Mouse (Mus musculus): ENCODE measurements at regions not wholly inside any gene's neighbourhood (a gene's known extent, or its start where the extent isn't known, plus 50 kb on each side); places are given as distances from the start of the nearest gene placed in this dataset.

GRCm38 (mm10) chr11:35065959-35066414 lies 55.0 kb upstream of the Slit3 start:
- H3K27ac ChIP-seq (replicated peaks), result no peak overlapping the region
- H3K4me3 ChIP-seq, result no peak overlapping the region
- H3K4me1 ChIP-seq, result peaks cover 13% of the 10 kb centered on the region; the same call in 1 of the 2 replicates
- no peaks in the 10 kb centered on the region for H3K36me3 ChIP-seq
- H3K9ac ChIP-seq, result no peak overlapping the region
- H3K4me2 ChIP-seq, result no peak overlapping the region
- H3K27me3 ChIP-seq (replicated peaks), result no peaks in the 10 kb centered on the region
- no peak for ATAC-seq (ENCODE audit: extremely low read depth, insufficient number of reproducible peaks, low FRiP score, low TSS enrichment)
- H3K9me3 ChIP-seq, result no peaks in the 10 kb centered on the region
- 29% methylated on average over 4 of the region's 4 CpGs for WGBS

DNA sequence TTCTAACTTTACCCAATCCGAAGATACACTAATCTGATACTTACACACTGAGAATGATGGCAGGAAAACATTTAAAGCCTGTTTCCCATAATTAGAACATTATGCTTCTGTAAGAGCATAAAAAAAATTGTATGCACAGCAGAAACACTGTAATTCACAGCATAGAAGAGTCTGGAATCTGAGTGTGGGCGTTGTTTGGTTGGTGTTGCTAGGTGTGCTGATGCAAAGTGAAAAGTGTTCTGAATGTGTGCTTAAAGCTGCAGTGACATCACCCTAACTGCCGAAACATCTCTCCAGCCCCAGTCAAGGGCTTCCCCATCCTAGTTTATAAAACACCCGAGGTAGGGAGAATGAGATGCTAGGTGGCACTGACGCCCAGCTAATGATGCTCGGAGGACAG lies 63.2 kb upstream of the Slit3 start:
- WGBS, result 70% methylated on average over 6 of the region's 6 CpGs
- ATAC-seq (ENCODE audit: extremely low read depth, insufficient number of reproducible peaks, low FRiP score, low TSS enrichment), result no peak

DNA sequence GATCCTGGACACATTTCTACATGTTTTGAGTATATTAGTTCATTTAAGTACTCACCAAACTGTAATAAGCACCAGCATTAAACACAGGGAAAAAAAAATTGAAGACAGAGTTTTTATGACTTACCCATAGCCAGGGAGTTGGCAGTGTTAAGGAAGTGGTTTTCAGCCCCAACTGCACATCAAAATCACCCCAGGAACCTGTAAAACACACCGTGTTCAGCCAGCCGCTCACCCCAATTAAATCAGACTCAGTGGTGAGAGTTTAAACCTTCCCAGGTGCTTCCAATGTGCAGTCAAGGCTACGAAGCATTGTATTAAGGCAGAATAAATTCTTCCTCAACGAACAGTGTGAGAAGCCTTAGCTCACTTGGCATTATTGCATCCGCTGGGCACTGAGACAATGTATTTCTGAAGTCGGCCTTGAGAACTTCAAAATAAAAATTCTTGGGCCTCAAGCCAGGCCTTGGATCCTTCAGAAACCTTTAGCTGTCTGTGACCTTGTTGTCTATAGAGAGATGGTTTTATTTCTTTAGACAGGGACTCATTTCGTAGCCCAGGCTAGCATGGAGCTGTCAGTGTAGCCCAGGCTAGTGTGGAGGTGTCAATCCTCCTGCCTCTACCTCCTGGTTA lies 65.4 kb upstream of the Slit3 start:
- no peak for ATAC-seq (ENCODE audit: extremely low read depth, insufficient number of reproducible peaks, low FRiP score, low TSS enrichment)

More for the DNA sequence above, 63.2 kb upstream of the Slit3 start:
- Histone ChIP-seq H3K27ac (replicated peaks) (no peak overlapping the region), H3K4me2 (no peak overlapping the region), H3K36me3 (no peaks in the 10 kb centered on the region), H3K4me1 (peaks cover 12% of the 10 kb centered on the region), H3K27me3 (replicated peaks) (no peaks in the 10 kb centered on the region), H3K9ac (no peak overlapping the region), H3K9me3 (no peaks in the 10 kb centered on the region), H3K4me3 (no peak overlapping the region)

GRCm38 (mm10) chr11:35053613-35053950 lies 67.4 kb upstream of the Slit3 start:
- ATAC-seq (ENCODE audit: extremely low read depth, insufficient number of reproducible peaks, low FRiP score, low TSS enrichment), result no peak

More for the DNA sequence above, 65.4 kb upstream of the Slit3 start:
- H3K36me3 ChIP-seq, result no peaks in the 10 kb centered on the region
- H3K4me3 ChIP-seq, result no peak overlapping the region
- H3K4me1 ChIP-seq, result peaks cover 12% of the 10 kb centered on the region
- H3K27ac ChIP-seq (replicated peaks), result no peak overlapping the region
- 81% methylated on average over 7 of the region's 7 CpGs for WGBS
- H3K27me3 ChIP-seq (replicated peaks), result no peaks in the 10 kb centered on the region
- no peak overlapping the region for H3K9ac ChIP-seq
- H3K9me3 ChIP-seq, result no peaks in the 10 kb centered on the region
- H3K4me2 ChIP-seq, result no peak overlapping the region

GRCm38 (mm10) chr11:35052856-35053612 lies 68.0 kb upstream of the Slit3 start:
- ATAC-seq (ENCODE audit: extremely low read depth, insufficient number of reproducible peaks, low FRiP score, low TSS enrichment), result no peak
- H3K27ac ChIP-seq (replicated peaks), result peak overlapping the region; percentile 55
- no peak overlapping the region for H3K4me2 ChIP-seq
- H3K9me3 ChIP-seq, result no peaks in the 10 kb centered on the region
- H3K36me3 ChIP-seq, result no peaks in the 10 kb centered on the region
- peaks cover 12% of the 10 kb centered on the region for H3K4me1 ChIP-seq
- 61% methylated on average over 4 of the region's 4 CpGs for WGBS
- H3K9ac ChIP-seq, result no peak overlapping the region
- no peak overlapping the region for H3K4me3 ChIP-seq
- H3K27me3 ChIP-seq (replicated peaks), result no peaks in the 10 kb centered on the region

More at GRCm38 (mm10) chr11:35053613-35053950, 67.4 kb upstream of the Slit3 start:
- no peak overlapping the region for H3K4me2 ChIP-seq
- 20% methylated on average over 2 of the region's 2 CpGs for WGBS
- H3K27ac ChIP-seq (replicated peaks), result peak overlapping the region; percentile 55; the same call in 1 of the 2 replicates
- no peak overlapping the region for H3K4me3 ChIP-seq
- H3K27me3 ChIP-seq (replicated peaks), result no peaks in the 10 kb centered on the region
- no peaks in the 10 kb centered on the region for H3K36me3 ChIP-seq
- H3K9me3 ChIP-seq, result no peaks in the 10 kb centered on the region
- no peak overlapping the region for H3K9ac ChIP-seq
- peaks cover 12% of the 10 kb centered on the region for H3K4me1 ChIP-seq

DNA sequence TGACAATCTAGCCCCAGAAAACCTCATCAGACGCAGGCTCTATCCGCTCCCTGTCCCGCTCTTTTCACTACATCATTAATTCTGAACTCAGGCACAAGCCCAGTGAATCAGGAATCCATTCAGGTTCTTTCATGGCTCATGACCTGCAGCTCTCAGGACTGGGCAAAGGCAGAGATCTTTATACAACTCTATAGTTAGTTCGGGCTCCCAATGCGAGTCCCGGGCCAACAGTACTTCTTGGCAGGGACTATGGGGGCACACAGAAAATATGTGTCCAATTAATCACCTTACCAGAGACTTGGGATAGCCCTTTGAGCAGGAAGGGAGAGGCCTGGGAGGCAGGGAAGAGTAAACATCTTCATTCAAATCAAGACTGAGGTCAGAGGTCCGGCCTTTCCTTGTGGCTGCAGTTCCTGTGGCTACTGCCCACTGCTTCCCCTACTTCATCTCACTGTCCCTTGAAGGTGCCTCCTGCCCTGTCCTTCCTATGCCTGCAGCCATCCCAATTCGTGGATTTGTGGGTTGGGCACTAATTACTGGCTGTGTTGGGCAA lies 71.3 kb upstream of the Slit3 start:
- 77% methylated on average over 8 of the region's 8 CpGs for WGBS
- no peaks in the 10 kb centered on the region for H3K36me3 ChIP-seq
- H3K9ac ChIP-seq, result no peak overlapping the region
- H3K27ac ChIP-seq (replicated peaks), result no peak overlapping the region
- no peak overlapping the region for H3K4me3 ChIP-seq
- H3K27me3 ChIP-seq (replicated peaks), result no peaks in the 10 kb centered on the region
- no peak for ATAC-seq (ENCODE audit: extremely low read depth, insufficient number of reproducible peaks, low FRiP score, low TSS enrichment)
- H3K4me1 ChIP-seq, result peaks cover 12% of the 10 kb centered on the region
- H3K9me3 ChIP-seq, result no peaks in the 10 kb centered on the region
- H3K4me2 ChIP-seq, result no peak overlapping the region

DNA sequence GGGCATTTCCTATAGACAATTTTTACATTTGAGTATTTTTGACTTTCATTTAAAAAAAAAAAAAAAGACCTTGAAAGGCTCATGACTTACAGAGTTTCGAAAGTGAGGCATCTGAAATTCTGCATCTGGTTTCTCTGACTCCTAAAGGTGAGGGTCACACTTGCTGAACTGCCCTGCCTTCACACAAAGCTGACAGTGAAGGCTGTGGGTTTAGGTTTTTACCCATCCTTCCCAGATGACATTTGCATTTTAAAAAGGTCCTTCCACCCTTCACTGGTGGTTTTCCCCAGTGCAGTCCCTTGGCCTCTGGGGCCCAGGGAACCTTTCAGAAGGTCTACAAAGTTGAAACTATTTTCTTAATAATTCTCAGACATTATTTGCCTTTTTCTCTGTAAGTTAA lies 76.4 kb upstream of the Slit3 start:
- Histone ChIP-seq H3K36me3 (no peaks in the 10 kb centered on the region), H3K4me1 (no peaks in the 10 kb centered on the region), H3K27ac (replicated peaks) (no peak overlapping the region), H3K4me2 (no peak overlapping the region), H3K9me3 (no peaks in the 10 kb centered on the region), H3K27me3 (replicated peaks) (no peaks in the 10 kb centered on the region), H3K4me3 (no peak overlapping the region), H3K9ac (no peak overlapping the region)
- WGBS, result 84% methylated on average over 1 of the region's 1 CpGs
- no peak for ATAC-seq (ENCODE audit: extremely low read depth, insufficient number of reproducible peaks, low FRiP score, low TSS enrichment)

- Histone ChIP-seq H3K9me3 (0 out of 2 replicates have a peak, but pooled peaks cover 6% of the 10 kb centered on the region), H3K27me3 (replicated peaks) (no peaks in the 10 kb centered on the region), H3K4me3 (peak overlapping the region; percentile 27), H3K9ac (peak overlapping the region; percentile 47; the same call in 1 of the 2 replicates), H3K4me1 (peaks cover 23% of the 10 kb centered on the region), H3K4me2 (peak overlapping the region; percentile 60), H3K36me3 (no peaks in the 10 kb centered on the region), H3K27ac (replicated peaks) (no peak overlapping the region)
- ATAC-seq (ENCODE audit: extremely low read depth, insufficient number of reproducible peaks, low FRiP score, low TSS enrichment), result no peak
- WGBS, result 0% methylated on average over 8 of the region's 8 CpGs
Observed at GRCm38 (mm10) chr11:35024448-35024847, 96.6 kb upstream of the Slit3 start.

- Histone ChIP-seq H3K9ac (no peak overlapping the region), H3K27ac (replicated peaks) (no peak overlapping the region), H3K4me3 (no peak overlapping the region), H3K4me2 (no peak overlapping the region), H3K4me1 (peaks cover 23% of the 10 kb centered on the region), H3K27me3 (replicated peaks) (no peaks in the 10 kb centered on the region), H3K36me3 (no peaks in the 10 kb centered on the region), H3K9me3 (0 out of 2 replicates have a peak, but pooled peaks cover 6% of the 10 kb centered on the region)
- ATAC-seq (ENCODE audit: extremely low read depth, insufficient number of reproducible peaks, low FRiP score, low TSS enrichment), result no peak; the same call in 1 of the 2 replicates
- WGBS, result 63% methylated on average over 4 of the region's 4 CpGs
Observed at GRCm38 (mm10) chr11:35023813-35024212, 97.2 kb upstream of the Slit3 start.

DNA sequence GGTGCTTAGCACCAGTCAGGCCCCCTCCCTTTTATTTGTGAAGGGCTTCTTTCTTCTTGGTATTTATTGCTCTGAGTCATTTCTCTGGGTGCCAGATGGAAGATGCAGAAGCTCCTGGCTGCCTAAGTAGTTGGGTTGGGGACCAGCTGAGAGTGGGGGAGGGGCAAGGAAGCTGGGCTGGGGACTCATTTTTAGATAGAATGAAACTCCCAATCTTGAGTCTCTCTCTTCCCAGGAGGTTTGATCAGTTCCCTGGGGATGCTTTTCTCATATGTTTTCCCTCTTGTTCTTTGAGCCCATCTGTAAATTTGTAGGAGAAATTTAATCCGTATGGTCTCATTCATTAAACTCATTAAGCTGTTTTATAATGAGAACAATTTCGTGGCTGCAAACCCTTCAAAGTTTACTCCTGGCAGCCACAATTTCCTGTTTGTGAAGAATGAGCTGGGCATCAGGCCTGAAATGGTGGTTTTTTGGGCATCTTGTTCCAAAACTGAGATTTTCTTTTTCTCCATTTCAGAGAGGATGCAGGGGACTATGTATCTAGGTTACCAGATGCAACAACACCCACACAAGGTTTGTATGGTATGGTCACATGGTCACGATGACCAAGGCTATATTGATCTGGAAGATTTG lies 98.9 kb upstream of the Slit3 start:
- Histone ChIP-seq H3K4me2 (no peak overlapping the region), H3K27me3 (replicated peaks) (no peaks in the 10 kb centered on the region), H3K4me1 (peaks cover 23% of the 10 kb centered on the region), H3K9ac (no peak overlapping the region), H3K36me3 (no peaks in the 10 kb centered on the region), H3K9me3 (0 out of 2 replicates have a peak, but pooled peaks cover 6% of the 10 kb centered on the region), H3K27ac (replicated peaks) (no peak overlapping the region), H3K4me3 (no peak overlapping the region)
- ATAC-seq (ENCODE audit: extremely low read depth, insufficient number of reproducible peaks, low FRiP score, low TSS enrichment), result no peak
- 77% methylated on average over 3 of the region's 3 CpGs for WGBS

DNA sequence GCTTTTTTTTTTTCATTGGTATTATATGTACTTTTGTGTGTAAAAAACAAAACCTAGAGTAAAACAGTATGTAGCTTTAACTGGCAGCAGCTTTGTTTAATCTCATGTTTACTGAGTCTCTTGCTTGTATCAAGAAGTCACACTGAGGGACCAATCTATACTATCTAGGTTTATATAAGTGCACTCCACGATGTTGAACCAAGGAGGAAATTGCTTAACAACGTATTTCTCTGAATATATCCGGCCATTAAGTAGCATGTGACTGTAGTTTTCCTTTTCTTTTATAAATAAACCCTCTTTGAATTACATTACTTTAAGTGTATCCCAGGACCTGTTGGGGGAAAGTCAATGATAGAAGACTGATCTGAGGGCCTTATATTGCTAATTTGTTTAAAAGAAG lies 104.0 kb upstream of the Slit3 start:
- ATAC-seq (ENCODE audit: extremely low read depth, insufficient number of reproducible peaks, low FRiP score, low TSS enrichment), result no peak
- 43% methylated on average over 3 of the region's 3 CpGs for WGBS
- no peak overlapping the region for H3K4me3 ChIP-seq
- H3K27ac ChIP-seq (replicated peaks), result no peak overlapping the region
- H3K27me3 ChIP-seq (replicated peaks), result no peaks in the 10 kb centered on the region
- no peaks in the 10 kb centered on the region for H3K4me1 ChIP-seq
- 0 out of 2 replicates have a peak, but pooled peaks cover 6% of the 10 kb centered on the region for H3K9me3 ChIP-seq
- H3K9ac ChIP-seq, result no peak overlapping the region
- H3K36me3 ChIP-seq, result no peaks in the 10 kb centered on the region
- H3K4me2 ChIP-seq, result no peak overlapping the region

All from heart, embryonic 13.5 days (tissue).